Mouse (Mus musculus): ENCODE measurements around the gene Lgr5. TPM values are rescaled to one million over a fixed set of nuclear protein-coding genes. Genes with fewer than 3 reads are reported as not detected.

Gene Lgr5
- polyA plus RNA-seq, 1 experiment from 2014 or later, result 7.4 TPM

GRCm38 (mm10) chr10:115579494-115579893 lies 8.1 kb downstream of the Lgr5 start:
- ATAC-seq (ENCODE audit: insufficient read depth, low FRiP score, low TSS enrichment), result 0 out of 2 replicates have a peak, but pooled peaks have one; percentile 52
- no peaks in the 10 kb centered on the region for H3K9me3 ChIP-seq (ENCODE audit: control insufficient read depth, low read length)
- peak; percentile 39 for DNase-seq (ENCODE audit: low spot score)
- no peak overlapping the region for H3K4me3 ChIP-seq (ENCODE audit: low read depth, low read length)
- H3K4me2 ChIP-seq (ENCODE audit: low read depth), result no peak overlapping the region
- H3K27ac ChIP-seq (ENCODE audit: low read depth, low read length), result no peak overlapping the region
- no peak overlapping the region for H3K9ac ChIP-seq (ENCODE audit: low read length)
- H3K27me3 ChIP-seq (ENCODE audit: control insufficient read depth, insufficient read depth, low read length), result peaks cover 6% of the 10 kb centered on the region; the same call in 1 of the 2 replicates
- WGBS, result 15% methylated on average over 7 of the region's 7 CpGs
- H3K36me3 ChIP-seq (ENCODE audit: control insufficient read depth, insufficient read depth, low read length), result no peaks in the 10 kb centered on the region
- H3K4me1 ChIP-seq (ENCODE audit: control insufficient read depth, insufficient read depth, low read length), result peaks cover 3% of the 10 kb centered on the region; the same call in 1 of the 2 replicates

- Histone ChIP-seq H3K36me3 (ENCODE audit: control insufficient read depth, insufficient read depth, low read length) (no peaks in the 10 kb centered on the region), H3K27me3 (ENCODE audit: control insufficient read depth, insufficient read depth, low read length) (peaks cover 4% of the 10 kb centered on the region; the same call in 1 of the 2 replicates), H3K27ac (ENCODE audit: low read depth, low read length) (no peak overlapping the region), H3K4me2 (ENCODE audit: low read depth) (no peak overlapping the region), H3K4me1 (ENCODE audit: control insufficient read depth, insufficient read depth, low read length) (peaks cover 3% of the 10 kb centered on the region; the same call in 1 of the 2 replicates), H3K9ac (ENCODE audit: low read length) (no peak overlapping the region), H3K9me3 (ENCODE audit: control insufficient read depth, low read length) (no peaks in the 10 kb centered on the region), H3K4me3 (ENCODE audit: low read depth, low read length) (no peak overlapping the region)
- WGBS, result 71% methylated on average over 7 of the region's 7 CpGs
- DNase-seq (ENCODE audit: low spot score), result no peak
- ATAC-seq (ENCODE audit: insufficient read depth, low FRiP score, low TSS enrichment), result no peak
Observed at GRCm38 (mm10) chr10:115579076-115579475, 8.5 kb downstream of the Lgr5 start.

- Histone ChIP-seq H3K4me2 (ENCODE audit: low read depth) (no peak overlapping the region), H3K9ac (ENCODE audit: low read length) (no peak overlapping the region), H3K9me3 (ENCODE audit: control insufficient read depth, low read length) (no peaks in the 10 kb centered on the region), H3K36me3 (ENCODE audit: control insufficient read depth, insufficient read depth, low read length) (no peaks in the 10 kb centered on the region), H3K27me3 (ENCODE audit: control insufficient read depth, insufficient read depth, low read length) (no peaks in the 10 kb centered on the region), H3K4me3 (ENCODE audit: low read depth, low read length) (no peak overlapping the region), H3K4me1 (ENCODE audit: control insufficient read depth, insufficient read depth, low read length) (peaks cover 3% of the 10 kb centered on the region), H3K27ac (ENCODE audit: low read depth, low read length) (0 out of 2 replicates have a peak overlapping the region, but pooled peaks have one; percentile 24)
- DNase-seq (ENCODE audit: low spot score), result no peak
- 32% methylated on average over 3 of the region's 3 CpGs for WGBS
- peak; percentile 54; the same call in 1 of the 2 replicates for ATAC-seq (ENCODE audit: insufficient read depth, low FRiP score, low TSS enrichment)
Observed at GRCm38 (mm10) chr10:115571734-115572440, 15.7 kb downstream of the Lgr5 start.

- Histone ChIP-seq H3K27me3 (ENCODE audit: control insufficient read depth, insufficient read depth, low read length) (no peaks in the 10 kb centered on the region), H3K27ac (ENCODE audit: low read depth, low read length) (0 out of 2 replicates have a peak overlapping the region, but pooled peaks have one; percentile 24), H3K36me3 (ENCODE audit: control insufficient read depth, insufficient read depth, low read length) (no peaks in the 10 kb centered on the region), H3K9ac (ENCODE audit: low read length) (no peak overlapping the region), H3K4me1 (ENCODE audit: control insufficient read depth, insufficient read depth, low read length) (peaks cover 3% of the 10 kb centered on the region), H3K4me2 (ENCODE audit: low read depth) (no peak overlapping the region), H3K9me3 (ENCODE audit: control insufficient read depth, low read length) (no peaks in the 10 kb centered on the region), H3K4me3 (ENCODE audit: low read depth, low read length) (no peak overlapping the region)
- 29% methylated on average over 6 of the region's 6 CpGs for WGBS
- DNase-seq (ENCODE audit: low spot score) (peak; percentile 78), ATAC-seq (ENCODE audit: insufficient read depth, low FRiP score, low TSS enrichment) (peak; percentile 81)
Observed at GRCm38 (mm10) chr10:115571317-115571716, 16.3 kb downstream of the Lgr5 start.

GRCm38 (mm10) chr10:115570577-115570976 lies 17.0 kb downstream of the Lgr5 start:
- DNase-seq (ENCODE audit: low spot score), result no peak

GRCm38 (mm10) chr10:115569712-115570491 lies 17.7 kb downstream of the Lgr5 start, which contains the start of gene A930009A15Rik:
TSS of gene A930009A15Rik (plus strand) at chr10:115569986.
- peak; percentile 11; the same call in 1 of the 2 replicates for ATAC-seq (ENCODE audit: insufficient read depth, low FRiP score, low TSS enrichment)
- Histone ChIP-seq H3K4me3 (ENCODE audit: low read depth, low read length) (no peak within 1 kb of the TSS), H3K9ac (ENCODE audit: low read length) (no peak within 1 kb of the TSS)

More at GRCm38 (mm10) chr10:115570577-115570976, 17.0 kb downstream of the Lgr5 start:
- Histone ChIP-seq H3K4me1 (ENCODE audit: control insufficient read depth, insufficient read depth, low read length) (peaks cover 3% of the 10 kb centered on the region), H3K9me3 (ENCODE audit: control insufficient read depth, low read length) (no peaks in the 10 kb centered on the region), H3K27me3 (ENCODE audit: control insufficient read depth, insufficient read depth, low read length) (no peaks in the 10 kb centered on the region), H3K4me2 (ENCODE audit: low read depth) (no peak overlapping the region), H3K4me3 (ENCODE audit: low read depth, low read length) (no peak overlapping the region), H3K9ac (ENCODE audit: low read length) (no peak overlapping the region), H3K27ac (ENCODE audit: low read depth, low read length) (peak overlapping the region; percentile 44; the same call in 1 of the 2 replicates), H3K36me3 (ENCODE audit: control insufficient read depth, insufficient read depth, low read length) (no peaks in the 10 kb centered on the region)
- WGBS, result 51% methylated on average over 2 of the region's 2 CpGs
- ATAC-seq (ENCODE audit: insufficient read depth, low FRiP score, low TSS enrichment), result peak; percentile 22; the same call in 1 of the 2 replicates

GRCm38 (mm10) chr10:115563961-115564360 lies 23.6 kb downstream of the Lgr5 start:
- Histone ChIP-seq H3K4me1 (ENCODE audit: control insufficient read depth, insufficient read depth, low read length) (no peaks in the 10 kb centered on the region), H3K9me3 (ENCODE audit: control insufficient read depth, low read length) (no peaks in the 10 kb centered on the region), H3K27me3 (ENCODE audit: control insufficient read depth, insufficient read depth, low read length) (no peaks in the 10 kb centered on the region), H3K4me3 (ENCODE audit: low read depth, low read length) (no peak overlapping the region), H3K36me3 (ENCODE audit: control insufficient read depth, insufficient read depth, low read length) (no peaks in the 10 kb centered on the region), H3K27ac (ENCODE audit: low read depth, low read length) (no peak overlapping the region), H3K9ac (ENCODE audit: low read length) (no peak overlapping the region), H3K4me2 (ENCODE audit: low read depth) (no peak overlapping the region)
- DNase-seq (ENCODE audit: low spot score) (no peak), ATAC-seq (ENCODE audit: insufficient read depth, low FRiP score, low TSS enrichment) (no peak)
- 84% methylated on average over 5 of the region's 5 CpGs for WGBS

More at GRCm38 (mm10) chr10:115569712-115570491, 17.7 kb downstream of the Lgr5 start, which contains the start of gene A930009A15Rik:
- Histone ChIP-seq H3K4me1 (ENCODE audit: control insufficient read depth, insufficient read depth, low read length) (peaks cover 3% of the 10 kb centered on the region), H3K27me3 (ENCODE audit: control insufficient read depth, insufficient read depth, low read length) (no peaks in the 10 kb centered on the region), H3K9me3 (ENCODE audit: control insufficient read depth, low read length) (no peaks in the 10 kb centered on the region), H3K36me3 (ENCODE audit: control insufficient read depth, insufficient read depth, low read length) (no peaks in the 10 kb centered on the region), H3K4me2 (ENCODE audit: low read depth) (no peak within 1 kb of the TSS), H3K27ac (ENCODE audit: low read depth, low read length) (peak within 1 kb of the TSS; percentile 44)
- WGBS, result 68% methylated on average over 15 of the region's 15 CpGs
- DNase-seq (ENCODE audit: low spot score), result no peak

- no peak for DNase-seq (ENCODE audit: low spot score)
- H3K27me3 ChIP-seq (ENCODE audit: control insufficient read depth, insufficient read depth, low read length), result no peaks in the 10 kb centered on the region
- no peak overlapping the region for H3K27ac ChIP-seq (ENCODE audit: low read depth, low read length)
Observed at GRCm38 (mm10) chr10:115562911-115563686, 24.5 kb downstream of the Lgr5 start.

More at GRCm38 (mm10) chr10:115562911-115563686, 24.5 kb downstream of the Lgr5 start:
- Histone ChIP-seq H3K36me3 (ENCODE audit: control insufficient read depth, insufficient read depth, low read length) (no peaks in the 10 kb centered on the region), H3K9me3 (ENCODE audit: control insufficient read depth, low read length) (no peaks in the 10 kb centered on the region), H3K4me3 (ENCODE audit: low read depth, low read length) (no peak overlapping the region), H3K4me1 (ENCODE audit: control insufficient read depth, insufficient read depth, low read length) (no peaks in the 10 kb centered on the region), H3K9ac (ENCODE audit: low read length) (no peak overlapping the region), H3K4me2 (ENCODE audit: low read depth) (no peak overlapping the region)
- no peak for ATAC-seq (ENCODE audit: insufficient read depth, low FRiP score, low TSS enrichment)
- WGBS, result 85% methylated on average over 4 of the region's 4 CpGs

Measured in neural tube, embryonic 11.5 days (tissue).